Mouse (Mus musculus): ENCODE data around the gene Gm3383. TPM values are rescaled to one million over a fixed set of nuclear protein-coding genes. Genes with fewer than 3 reads are reported as not detected.

The Gm3383 gene
- not detected in 2 replicates for polyA plus RNA-seq (2012)

GRCm38 (mm10) chr14:5807882-5808281, at the start of gene Gm3383:
Gene Gm3383, minus strand, starts transcription at chr14:5807982.

GRCm38 (mm10) chr14:5830229-5830628, 22.4 kb upstream of the Gm3383 start, which contains the start of gene Gm3424:
Gene Gm3424, minus strand, starts transcription at chr14:5830329.

GRCm38 (mm10) chr14:5741477-5741876, 66.3 kb downstream of the Gm3383 start, which contains the start of gene Gm3373:
Gene Gm3373, minus strand, starts transcription at chr14:5741577.

GRCm38 (mm10) chr14:5687357-5687756, 120.4 kb downstream of the Gm3383 start, which contains the start of gene Gm9603:
Gene Gm9603, minus strand, starts transcription at chr14:5687457.

GRCm38 (mm10) chr14:5632928-5633327, 174.9 kb downstream of the Gm3383 start, which contains the start of gene Gm8265:
Gene Gm8265, minus strand, starts transcription at chr14:5633028.

Other genes starting within 250 kb of the Gm3383 start
- not detected in 2 replicates for gene Gm8265, start 175.0 kb downstream of the Gm3383 start, polyA plus RNA-seq (2012)
- gene Gm9603, start 120.5 kb downstream of the Gm3383 start, polyA plus RNA-seq (2012): not detected in 2 replicates
- not detected in 2 replicates for gene Gm3373, start 66.4 kb downstream of the Gm3383 start, polyA plus RNA-seq (2012)
- not detected in 2 replicates for gene Gm3424, start 22.3 kb upstream of the Gm3383 start, polyA plus RNA-seq (2012)
- not detected in 2 replicates for gene Gm8237, start 72.4 kb upstream of the Gm3383 start, polyA plus RNA-seq (2012)
- not detected in 2 replicates for gene Gm3248, start 153.8 kb upstream of the Gm3383 start, polyA plus RNA-seq (2012)
- 0.09 TPM in 1 of 2 replicates, not detected in the other for gene Gm3453, start 171.2 kb upstream of the Gm3383 start, polyA plus RNA-seq (2012)